Mouse (Mus musculus) kidney, adult 2 months (tissue): Measurements from ENCODE around the gene Cd96.

Experiments
- CTCF ChIP-seq: fragments of 200-500 bp; conservative IDR thresholded peaks from 2 replicates; pipeline ENCODE4 v1.5.1; 2011; ENCODE audit warnings: low read depth, mild to moderate bottlenecking, control low read depth, low read length, moderate library complexity, mixed read lengths; ENCODE audit not compliant: insufficient read depth, insufficient read length
- POLR2A ChIP-seq: fragments of 200-500 bp; IDR thresholded peaks from one replicate; pipeline ENCODE4 v1.6.1; 2011; ENCODE audit warnings: low read depth, low read length, control low read depth

GRCm38 (mm10) chr16:46063278-46063677 is 56.8 kb downstream of the Cd96 start:
- no peak for TF ChIP-seq POLR2A
- TF ChIP-seq CTCF, result no peak
